Mouse (Mus musculus) embryo, embryonic 10 days (tissue): Measurements from ENCODE around the gene Aarsd1.
"Not testable (repeated sequence)": the region's sequence is repeated elsewhere in the genome, so short reads cannot be mapped to it uniquely, and the experiment has no call there.

Experiments
- DNase-seq: peaks from one replicate; pipeline ENCODE4 v3.0.0-alpha.2; 2015; ENCODE audit warnings: low spot score

Gene Aarsd1

DNA sequence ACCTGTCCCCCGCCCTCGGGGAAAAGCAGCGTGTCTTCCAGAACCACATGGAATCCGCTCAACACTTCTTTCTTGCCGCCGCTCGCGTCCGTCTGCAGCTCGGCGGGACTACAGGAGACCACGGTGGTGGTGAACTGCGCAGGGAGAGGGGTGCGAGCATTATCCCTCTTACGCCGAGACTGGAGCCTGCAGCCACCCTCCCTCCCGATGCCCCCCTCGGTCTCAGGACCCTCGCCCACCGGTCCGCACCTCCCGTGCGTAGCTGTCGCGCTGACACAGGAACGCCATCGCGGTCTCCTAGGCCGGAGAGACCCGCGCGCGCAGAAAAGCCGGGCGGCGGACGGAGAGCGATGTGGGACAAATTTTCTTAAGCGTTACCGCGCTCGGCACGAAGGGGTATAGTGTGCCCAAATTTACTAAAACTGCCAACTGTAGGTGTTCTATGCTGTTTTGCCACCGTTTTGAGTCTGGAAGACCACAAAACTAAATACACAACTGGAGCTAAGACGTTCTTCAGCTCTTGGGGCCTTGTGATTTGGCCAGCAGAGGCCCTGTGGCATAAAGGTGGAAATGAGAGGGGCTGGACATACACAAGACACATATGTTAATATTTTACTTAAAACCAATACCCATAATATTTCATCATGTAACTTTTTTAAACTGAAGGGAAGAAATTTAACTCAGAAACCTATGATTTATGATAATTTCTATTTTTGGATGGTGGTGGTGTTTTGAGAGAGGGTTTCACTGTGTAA lies at the start of gene Aarsd1:
TSS of gene Aarsd1 (minus strand) at position 515 of the 755 bp plus-strand sequence.
- peak; percentile 89 for DNase-seq

DNA sequence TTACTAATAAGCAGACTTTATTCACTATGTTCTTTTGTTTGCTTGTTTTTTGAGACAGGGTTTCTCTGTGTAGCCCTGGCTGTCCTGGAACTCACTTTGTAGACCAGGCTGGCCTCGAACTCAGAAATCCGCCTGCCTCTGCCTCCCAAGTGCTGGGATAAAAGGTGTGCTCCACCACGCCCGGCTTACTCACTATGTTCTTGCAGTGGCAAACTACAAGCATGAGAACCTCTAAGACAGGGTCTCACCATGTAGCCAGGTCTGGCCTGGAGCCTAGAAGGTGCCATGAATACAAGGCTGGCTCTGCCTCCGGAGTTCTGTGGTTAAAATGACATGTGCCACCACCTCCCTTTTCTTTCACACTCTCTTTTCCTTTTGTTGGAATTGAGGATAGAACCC lies 49.1 kb upstream of the Aarsd1 start:
- DNase-seq = not testable (repeated sequence)

DNA sequence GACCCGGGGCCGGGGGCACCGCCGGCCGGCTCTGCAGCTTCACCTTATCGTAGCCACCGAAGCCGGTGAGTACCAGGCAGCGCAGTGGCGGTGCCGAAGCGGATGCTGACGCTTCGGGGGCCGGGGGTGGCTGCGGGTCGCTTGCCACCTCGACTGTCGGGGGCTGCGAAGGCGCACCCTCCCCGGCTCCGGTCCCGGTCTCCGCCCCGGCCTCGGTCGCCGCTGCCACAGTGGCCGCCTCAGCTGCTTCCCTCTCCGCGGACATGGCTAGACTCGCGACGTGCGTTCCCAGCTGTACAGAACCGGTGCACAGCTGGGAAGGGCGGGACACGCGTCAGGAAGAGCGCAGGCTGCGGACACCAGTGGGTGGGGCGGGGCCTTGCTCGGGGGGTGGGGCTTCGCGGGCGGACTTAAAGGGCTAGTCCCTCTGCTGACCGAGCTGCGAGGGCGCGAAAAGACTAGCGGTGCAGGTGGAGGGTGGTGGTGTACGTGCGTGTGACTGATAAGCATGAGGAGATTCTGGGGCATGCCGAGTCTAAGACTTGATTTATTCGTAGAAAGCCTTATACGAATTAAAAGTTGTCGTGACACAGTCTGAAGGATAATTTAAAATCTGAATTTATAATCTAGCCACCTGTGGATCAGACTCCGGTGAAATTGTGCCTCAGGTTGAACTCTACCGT lies 48.6 kb upstream of the Aarsd1 start, which contains the start of gene Vat1:
TSS of gene Vat1 (minus strand) at position 362 of the 683 bp plus-strand sequence.
- DNase-seq = peak; percentile 63

- DNase-seq = peak; percentile 66
Observed at GRCm38 (mm10) chr11:101465101-101465868, 47.9 kb upstream of the Aarsd1 start.

DNA sequence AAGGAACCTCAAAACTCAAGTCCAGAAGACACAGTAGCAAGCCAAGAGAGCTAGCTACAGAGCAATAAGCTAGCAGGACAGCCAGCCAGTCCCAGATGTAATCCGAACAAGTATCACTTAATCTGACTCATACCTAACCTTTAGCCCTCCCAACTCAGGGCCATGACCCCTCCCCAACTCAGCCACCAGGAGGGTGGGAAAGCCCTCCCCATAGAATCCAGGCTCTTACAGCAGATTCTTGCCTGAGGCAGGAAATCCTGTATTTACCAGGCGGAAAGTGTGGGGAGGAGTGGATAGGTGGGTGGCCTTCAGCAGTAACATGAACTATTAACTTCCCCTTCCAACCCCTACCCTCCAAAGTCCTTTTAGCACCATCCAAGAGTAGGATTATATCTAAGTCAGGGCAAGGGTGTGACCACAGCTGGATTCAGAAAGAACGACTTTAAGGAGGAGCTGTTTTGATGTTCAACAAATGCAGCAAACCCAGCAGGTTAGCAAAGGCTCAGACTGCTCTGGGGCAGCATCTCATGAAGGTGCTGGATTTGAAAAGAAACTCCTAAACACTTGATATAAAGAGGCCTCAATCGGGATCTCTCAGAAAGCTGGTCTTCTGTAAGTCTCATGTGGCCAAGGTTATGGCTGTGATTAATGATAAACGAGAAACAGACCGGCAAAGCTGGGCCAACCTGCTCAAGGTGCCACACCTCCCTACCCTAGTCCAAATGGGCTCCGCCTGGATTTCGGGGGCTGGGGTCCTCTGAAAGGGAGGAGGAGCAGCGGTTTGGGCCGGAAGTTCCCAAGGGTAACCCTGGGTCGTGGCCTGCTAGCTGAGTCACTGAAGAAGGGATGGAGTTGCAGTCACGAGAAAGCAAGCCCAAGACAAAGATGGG lies 47.0 kb upstream of the Aarsd1 start, which contains the start of gene Rnd2:
TSS of gene Rnd2 (plus strand) at position 789 of the 890 bp plus-strand sequence.
- DNase-seq = no peak

DNA sequence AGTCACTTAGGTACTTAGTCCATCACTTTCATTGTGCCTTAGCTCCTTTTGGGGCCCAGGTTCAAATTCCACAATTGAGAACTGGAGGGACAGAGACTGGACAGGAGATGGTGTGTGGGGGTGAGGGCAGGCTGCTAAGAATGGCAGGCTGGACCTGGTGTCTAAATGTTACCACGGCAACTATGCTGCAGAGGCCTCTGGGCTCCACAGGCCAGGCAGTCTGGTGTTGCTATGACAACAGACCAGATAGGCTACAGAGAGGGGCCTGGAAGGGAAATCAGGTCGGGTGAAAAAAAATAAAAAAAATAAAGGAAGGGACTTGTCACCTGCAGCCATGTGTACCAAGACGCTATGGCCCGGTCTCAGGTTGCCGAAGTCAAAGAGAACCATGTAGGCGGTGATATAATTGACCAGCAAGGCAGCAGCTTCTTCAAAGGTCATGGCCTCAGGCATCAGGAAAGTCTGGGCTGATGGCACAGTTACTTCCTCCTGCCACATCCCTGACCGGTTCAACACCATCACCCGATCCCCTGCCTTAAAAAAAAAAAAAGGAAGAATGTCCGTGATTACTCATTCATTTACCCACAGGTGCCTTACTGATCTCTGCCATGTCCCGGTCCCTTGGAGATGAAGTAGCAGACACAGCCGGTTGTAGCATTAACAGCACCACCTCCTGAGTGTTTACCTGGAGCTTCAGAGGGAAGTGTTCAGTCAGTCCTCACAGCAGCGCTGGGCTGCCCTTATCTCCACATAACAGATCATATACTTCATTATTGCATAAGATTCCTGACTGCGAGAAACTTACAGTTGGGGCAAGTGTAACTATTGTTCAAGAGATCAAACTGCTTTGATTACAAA lies 45.4 kb upstream of the Aarsd1 start:
- DNase-seq = peak; percentile 84

- DNase-seq = no peak
Observed at GRCm38 (mm10) chr11:101462141-101462540, 44.7 kb upstream of the Aarsd1 start.

DNA sequence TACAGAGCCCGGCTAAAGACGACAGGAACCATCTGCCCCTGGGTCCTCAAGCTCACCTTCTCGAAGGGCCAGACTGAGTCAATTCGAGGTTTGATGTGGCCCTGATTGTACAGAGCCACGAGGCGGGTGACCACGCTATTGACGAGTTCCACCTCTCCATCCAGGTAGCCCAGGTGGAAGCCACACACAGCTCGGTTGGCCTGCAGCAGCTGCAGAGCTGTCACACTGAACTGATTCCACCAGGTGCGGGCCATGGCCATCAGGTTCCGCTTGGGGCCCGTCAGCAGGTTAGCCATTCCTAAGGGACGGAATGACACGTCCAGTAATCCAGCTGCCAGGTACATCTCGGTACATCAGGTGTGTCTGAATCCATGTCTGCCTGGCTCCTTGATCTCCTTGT lies 42.9 kb upstream of the Aarsd1 start:
- DNase-seq = no peak

GRCm38 (mm10) chr11:101459716-101460115 lies 42.3 kb upstream of the Aarsd1 start:
- DNase-seq = no peak

- DNase-seq = no peak
Observed at GRCm38 (mm10) chr11:101458217-101458616, 40.8 kb upstream of the Aarsd1 start.

DNA sequence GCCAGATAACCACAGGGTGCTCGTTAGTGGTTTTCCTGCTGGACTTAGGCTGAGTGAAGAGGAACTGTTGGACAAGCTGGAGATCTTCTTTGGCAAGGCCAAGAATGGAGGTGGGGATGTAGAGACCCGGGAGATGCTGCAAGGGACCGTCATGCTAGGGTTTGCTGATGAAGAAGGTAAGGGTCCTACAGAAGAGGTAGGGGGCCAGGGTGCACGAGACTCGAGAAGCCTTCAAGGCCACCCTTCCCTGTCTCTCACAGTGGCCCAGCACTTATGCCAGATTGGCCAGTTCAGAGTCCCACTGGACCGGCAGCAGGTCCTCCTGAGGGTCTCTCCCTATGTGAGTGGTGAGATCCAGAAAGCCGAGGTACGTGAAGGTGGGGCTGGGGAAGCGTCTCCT lies 40.2 kb upstream of the Aarsd1 start:
- DNase-seq = no peak

- DNase-seq = no peak
Observed at GRCm38 (mm10) chr11:101455627-101456026, 38.2 kb upstream of the Aarsd1 start.

DNA sequence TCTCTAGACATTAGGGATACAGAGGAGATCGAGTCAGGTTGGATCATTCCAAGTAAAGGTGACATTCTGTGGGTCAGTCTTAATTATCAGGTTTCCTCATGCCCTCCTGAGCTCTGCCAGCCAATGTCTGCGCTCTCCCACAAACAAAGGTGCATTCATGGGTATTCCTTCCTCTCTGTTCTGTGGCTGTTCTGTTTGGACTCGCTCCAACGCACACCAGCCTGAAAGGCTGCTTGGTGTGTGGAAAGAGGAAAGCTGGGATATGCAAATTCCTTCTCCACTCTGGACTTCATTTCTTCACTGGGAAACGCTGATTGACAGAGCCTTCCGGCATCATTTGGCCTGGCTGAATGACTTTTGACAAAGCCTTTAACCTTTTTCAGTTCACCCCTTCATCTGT lies 37.3 kb upstream of the Aarsd1 start:
- DNase-seq = no peak

GRCm38 (mm10) chr11:101452093-101452774 lies 34.8 kb upstream of the Aarsd1 start:
- DNase-seq = no peak

DNA sequence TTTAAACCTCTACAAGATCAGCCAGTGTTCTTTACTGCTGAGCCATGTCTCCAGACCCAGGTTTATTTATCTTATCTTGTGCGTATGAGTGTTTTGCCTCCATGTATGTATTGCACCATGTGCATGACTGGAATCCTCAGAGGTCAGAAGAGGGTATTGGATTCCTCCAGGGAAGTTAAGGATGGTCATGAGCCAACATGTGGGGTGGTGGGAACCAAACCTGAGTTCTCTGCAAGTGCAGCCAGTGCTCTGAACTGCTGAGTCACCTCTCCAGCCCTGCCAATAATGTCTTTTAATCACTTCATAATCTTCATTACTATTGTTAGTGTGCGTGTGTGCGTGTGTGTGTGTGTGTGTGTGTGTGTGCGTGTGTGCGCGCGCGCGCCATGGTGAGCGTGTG lies 34.1 kb upstream of the Aarsd1 start:
- DNase-seq = no peak

DNA sequence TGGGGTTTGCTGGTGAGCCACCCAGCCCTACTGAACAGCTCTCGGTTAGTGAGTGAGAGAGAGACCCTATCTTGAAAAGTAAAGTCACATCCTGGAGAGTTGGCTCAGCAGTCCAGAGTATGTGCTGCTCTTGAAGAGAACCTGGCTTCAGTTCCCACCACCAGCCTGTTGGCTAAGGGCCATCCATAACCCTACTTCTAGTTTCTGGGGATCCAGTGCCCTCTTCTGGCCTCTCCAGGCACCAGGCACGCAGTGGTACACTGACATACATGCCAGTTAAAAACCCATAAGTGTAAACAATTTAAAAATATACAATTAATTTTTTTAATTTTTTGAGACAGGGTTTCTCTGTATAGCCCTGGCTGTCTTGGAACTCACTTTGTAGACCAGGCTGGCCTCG lies 33.0 kb upstream of the Aarsd1 start:
- DNase-seq = no peak

DNA sequence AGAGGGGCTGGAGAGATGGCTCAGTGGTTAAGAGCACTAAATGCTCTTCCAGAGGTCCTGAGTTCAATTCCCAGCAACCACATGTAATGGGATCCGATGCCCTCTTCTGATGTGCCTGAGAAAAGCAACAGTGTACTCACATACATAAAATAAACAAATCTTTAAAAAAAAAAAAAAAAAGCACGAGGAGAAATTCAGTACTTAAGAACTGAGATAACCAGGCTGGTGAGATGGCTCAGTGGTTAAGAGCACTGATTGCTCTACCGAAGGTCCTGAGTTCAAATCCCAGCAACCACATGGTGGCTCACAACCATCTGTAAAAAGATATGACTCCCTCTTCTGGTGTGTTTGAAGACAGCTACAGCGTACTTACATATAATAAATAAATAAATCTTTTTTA lies 32.2 kb upstream of the Aarsd1 start:
- DNase-seq = not testable (repeated sequence)

DNA sequence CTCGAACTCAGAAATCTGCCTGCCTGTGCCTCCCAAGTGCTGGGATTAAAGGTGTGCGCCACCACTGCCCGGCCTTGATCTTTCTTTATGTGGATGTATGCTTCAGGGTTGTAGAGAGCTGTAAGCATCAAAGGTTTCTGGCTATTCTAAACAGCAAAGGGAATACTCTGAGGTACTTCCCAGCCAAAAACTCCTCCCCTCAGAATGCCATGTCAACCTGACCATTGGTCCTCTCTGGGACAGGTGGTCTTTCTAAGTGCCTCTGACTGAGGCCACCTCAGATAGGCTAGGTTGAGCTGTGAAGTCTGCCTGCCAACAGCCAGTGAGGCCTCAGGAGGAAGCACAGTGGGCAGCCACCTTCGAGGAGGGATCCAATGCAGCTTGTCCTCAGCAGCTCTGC lies 31.5 kb upstream of the Aarsd1 start:
- DNase-seq = no peak

DNA sequence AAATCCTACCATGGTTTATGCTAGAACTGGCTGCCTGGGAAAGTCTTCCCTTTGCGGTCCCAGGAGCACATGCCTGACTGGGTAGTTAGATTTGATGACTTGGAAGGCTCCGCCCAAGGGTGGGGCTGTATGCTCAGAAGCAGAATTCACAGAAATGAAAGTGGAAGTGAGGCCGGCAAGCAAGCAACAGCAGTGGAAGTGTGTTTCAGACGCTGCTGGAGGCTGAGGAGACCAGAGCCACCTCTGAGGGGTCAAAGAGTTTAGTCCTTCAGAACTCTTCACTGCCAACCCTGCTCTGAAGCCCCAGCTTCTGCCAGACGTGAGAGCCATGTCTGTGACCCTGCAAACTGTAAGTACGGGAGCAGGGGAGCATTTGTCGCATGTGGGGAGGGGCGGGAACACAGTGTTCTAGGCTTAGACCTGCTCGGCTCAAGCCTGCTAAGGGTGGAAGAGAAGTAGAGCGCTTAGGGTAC lies 30.9 kb upstream of the Aarsd1 start, which contains the start of gene Ifi35:
TSS of gene Ifi35 (plus strand) at position 134 of the 473 bp plus-strand sequence.
- peak; percentile 57 for DNase-seq

GRCm38 (mm10) chr11:101447786-101448185 lies 30.4 kb upstream of the Aarsd1 start:
- DNase-seq = no peak
